Mouse (Mus musculus): ENCODE measurements around the gene Gusb.

Gusb gene

GRCm38 (mm10) chr5:130023767-130024539 is 21.1 kb upstream of the Gusb start:
- DNase-seq, result peak; percentile 96 to 97

DNA sequence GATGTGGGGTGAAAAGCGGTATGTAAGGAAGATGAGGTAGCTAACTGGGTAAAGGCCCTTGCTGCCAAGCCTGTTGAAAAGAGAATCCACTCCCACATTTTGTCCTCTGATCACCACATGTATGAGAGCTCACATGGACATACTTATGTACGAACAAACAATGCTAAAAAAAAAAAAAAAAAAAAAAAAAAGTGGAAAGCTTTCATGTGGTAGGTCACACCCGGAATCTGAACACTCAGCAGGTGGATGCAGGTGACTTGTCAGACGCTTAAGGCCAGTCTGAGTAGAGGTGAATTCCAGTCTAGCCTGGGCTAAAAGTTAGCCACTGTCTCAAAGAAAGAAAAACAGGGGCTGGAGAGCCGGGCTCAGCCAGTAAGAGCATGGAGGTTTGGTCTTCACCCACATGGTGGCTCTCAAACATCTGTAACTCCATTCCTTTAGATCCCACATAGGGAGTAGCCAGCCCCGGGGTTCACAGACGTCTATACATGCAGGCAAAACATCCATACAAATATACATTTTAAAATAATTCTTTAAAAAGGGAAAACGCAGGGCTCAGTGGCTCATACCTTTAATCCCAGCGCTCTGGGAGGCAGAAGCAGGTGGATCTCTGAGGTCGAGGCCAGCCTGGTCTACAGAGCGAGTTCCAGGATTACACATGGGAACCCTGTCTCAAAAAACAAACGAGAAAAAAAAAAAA is 20.4 kb upstream of the Gusb start:
- no peak for DNase-seq

DNA sequence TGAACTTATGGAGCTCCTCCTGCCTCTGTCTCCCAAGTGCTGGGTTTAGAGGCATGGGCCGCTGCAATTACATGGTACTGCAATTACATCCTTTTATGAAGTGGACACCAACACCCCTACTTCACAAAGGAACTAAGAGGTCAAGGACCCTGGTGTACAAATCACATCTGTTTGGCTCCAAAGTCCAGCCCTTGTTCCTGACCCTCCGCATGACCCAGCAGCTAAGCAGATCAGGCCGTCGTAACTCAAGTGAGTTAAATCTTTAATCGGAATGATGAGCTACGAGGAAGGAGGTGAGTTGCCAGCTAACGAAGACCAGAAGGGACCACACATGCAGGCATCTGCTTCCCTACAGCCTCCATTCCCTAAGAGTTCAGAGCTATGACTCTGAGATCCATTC is 19.5 kb upstream of the Gusb start:
- DNase-seq, result peak; percentile 71 to 73

DNA sequence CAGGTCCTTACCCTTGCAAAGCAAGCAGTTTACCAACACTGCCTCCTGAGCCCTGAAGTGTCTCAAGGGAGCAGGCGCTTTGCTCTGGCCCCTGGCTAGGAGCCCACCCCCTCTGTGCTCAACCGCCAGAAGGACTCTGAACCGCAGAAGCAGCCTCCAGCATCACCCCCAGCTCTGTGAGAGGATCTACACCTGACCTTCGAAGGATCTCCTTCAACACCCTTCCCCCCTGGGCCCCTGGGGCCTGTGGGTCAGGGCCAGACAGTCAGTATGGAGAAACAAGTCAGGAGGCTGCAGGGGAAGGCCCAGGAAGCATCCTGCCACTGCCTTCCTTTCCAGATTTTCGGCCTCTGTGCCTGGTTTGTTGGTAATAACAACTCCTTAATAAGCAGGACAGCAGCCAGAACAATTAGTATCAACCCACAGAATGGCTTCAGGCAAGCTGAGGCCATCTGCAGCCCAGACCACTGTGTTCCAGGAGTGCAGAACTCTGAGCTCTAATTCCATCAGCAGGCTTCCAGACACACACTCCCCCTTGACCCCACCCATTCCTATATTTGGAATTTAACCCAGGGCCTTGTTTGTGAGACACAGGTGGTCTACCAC is 18.6 kb upstream of the Gusb start:
- peak; percentile 45 to 53 for DNase-seq

- no peak for DNase-seq
These were observed 16.6 kb upstream of the Gusb start for GRCm38 (mm10) chr5:130019461-130019860.

DNA sequence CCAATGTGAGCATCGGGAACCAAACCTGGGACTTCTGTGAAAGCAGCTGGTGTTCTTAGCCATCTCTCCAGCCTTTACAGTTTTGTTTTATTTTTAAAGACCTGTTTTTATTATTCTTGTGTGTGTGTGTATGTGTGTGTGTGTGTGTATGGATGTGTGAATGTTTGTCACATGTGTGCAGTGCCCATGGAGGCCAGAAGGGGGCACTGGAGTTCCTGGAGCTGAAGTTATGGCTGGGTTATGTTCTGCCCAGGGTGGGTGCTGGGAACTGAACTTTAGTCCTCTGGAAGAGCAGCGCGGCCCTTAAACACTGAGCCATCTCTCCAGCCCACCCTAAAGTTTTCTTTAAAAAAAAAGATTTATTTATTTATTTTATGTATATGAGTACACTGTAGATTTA is 12.3 kb upstream of the Gusb start:
- no peak for DNase-seq

- no peak for DNase-seq
These were observed 8.1 kb upstream of the Gusb start for GRCm38 (mm10) chr5:130010961-130011360.

DNA sequence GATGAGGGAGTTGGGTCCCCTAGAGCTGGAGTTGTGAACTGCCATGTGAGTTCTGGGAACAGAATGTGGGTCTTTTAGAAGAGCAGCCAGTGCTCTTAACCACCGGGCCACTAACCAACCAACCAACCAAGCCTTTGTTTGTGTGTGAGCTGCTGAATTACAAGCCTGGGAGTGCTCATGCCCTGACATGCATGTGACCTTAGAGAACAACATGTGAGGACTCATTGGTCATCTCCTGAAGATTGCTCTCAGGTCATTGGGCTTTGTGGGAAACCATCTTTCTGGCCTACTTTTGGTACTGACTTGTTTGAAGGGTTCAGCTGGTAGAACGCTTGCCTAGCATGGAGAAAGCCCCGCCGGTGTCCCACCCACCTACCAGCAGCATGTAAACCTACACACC is 6.9 kb upstream of the Gusb start:
- no peak for DNase-seq

GRCm38 (mm10) chr5:130008034-130008590 is 5.3 kb upstream of the Gusb start:
- DNase-seq, result no peak

- no peak for DNase-seq
These were observed 4.5 kb upstream of the Gusb start for GRCm38 (mm10) chr5:130007344-130007743.

DNA sequence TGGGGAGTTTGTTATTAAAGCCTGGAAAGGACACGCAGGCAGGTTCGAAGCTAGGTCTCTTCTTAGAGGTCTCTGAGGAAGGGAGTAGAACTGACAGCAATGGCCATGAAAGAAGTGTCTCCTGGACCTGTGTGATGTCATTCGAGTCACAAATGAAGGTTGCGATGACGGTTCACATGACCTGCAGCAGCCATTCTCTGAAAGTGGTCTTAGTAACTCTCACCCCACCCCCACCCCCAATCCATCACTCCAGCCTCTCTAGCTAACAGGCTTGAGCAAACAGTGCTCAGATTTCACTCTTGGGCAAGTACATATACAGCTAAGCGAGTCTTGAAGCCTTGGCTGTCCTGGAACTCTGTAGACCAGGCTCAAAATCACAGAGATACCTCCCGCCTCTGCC is 380 bp upstream of the Gusb start:
- DNase-seq, result no peak

GRCm38 (mm10) chr5:130001356-130001987 is 1.4 kb downstream of the Gusb start:
- no peak for DNase-seq

DNA sequence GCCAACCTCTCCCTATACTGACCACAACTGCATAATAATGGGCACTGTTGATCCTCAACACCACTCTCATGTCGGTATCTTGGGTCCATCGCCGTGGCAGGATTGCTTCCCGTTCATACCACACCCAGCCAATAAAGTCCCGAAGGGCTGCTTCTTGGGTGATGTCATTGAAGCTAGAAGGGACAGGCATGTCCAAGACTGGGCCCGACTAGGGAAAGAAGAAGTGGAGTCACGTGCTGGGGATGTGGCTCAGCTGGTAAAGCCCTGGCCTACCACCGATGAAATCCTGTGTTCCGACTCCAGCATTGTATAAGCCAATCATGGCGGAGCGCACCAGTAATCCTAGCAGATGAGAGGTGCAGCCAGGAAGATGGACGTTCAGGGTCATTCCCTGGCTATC is 2.1 kb downstream of the Gusb start:
- no peak for DNase-seq

DNA sequence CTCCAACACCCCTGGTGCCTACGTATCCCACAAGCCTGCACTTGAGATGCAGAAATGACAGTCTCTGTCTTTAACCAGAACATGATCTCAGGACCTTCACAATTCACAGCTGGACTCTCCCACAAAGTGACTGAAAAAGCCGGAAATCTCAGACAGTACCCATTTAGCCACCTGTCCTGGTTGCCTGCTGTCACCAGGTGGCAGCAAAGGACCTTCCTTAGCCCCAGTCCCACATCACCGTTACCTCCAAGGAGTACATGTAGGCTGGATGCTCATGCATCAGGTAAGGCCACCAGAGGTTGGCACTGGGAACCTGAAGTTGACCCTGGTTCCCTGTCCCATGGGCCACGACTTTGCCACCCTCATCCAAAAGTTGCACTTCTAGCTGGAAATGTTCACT is 3.8 kb downstream of the Gusb start:
- peak; percentile 48 to 71 for DNase-seq

DNA sequence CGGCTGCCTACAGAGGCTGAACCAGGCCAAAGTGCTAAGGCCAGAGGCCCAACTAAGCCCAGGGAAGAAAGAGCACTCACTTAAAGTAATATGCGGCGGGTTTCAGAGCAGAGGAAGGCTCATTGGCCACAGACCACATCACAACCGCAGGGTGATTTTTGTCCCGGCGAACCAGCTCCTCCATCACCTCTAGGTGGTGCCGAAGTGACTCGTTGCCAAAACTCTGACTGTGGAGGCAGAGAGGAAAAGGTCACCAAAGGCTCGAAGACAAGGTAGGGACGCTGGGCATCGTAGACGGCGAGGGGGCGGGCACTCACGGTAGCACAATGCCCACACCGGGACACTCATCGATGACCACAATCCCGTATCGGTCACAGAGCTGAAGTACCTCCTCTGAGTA is 5.1 kb downstream of the Gusb start:
- no peak for DNase-seq

- peak in 1 of 2 experiments; percentile 28 for DNase-seq
These were observed 7.9 kb downstream of the Gusb start for GRCm38 (mm10) chr5:129994989-129995388.

- DNase-seq, result no peak
These were observed 9.5 kb downstream of the Gusb start for GRCm38 (mm10) chr5:129993374-129993773.

DNA sequence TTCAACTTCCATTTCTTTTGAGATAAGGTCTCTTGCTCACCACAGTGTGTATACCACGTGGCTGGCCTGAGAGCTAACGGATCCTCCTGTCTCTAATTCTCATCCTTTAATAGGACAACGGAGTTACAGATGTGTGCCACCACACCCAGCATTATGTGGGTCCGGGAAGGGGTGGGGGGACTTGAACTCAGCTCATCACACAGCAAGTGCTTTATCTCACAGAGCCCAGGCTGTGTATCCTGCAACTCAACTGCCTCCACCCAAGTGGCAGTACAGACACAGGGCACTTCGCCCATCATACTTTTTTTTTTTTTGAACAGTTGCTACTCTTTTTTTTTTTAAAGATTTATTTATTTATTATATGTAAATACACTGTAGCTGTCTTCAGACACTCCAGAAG is 11.0 kb downstream of the Gusb start:
- no peak for DNase-seq

GRCm38 (mm10) chr5:129989376-129989775 is 13.5 kb downstream of the Gusb start:
- DNase-seq, result no peak

DNA sequence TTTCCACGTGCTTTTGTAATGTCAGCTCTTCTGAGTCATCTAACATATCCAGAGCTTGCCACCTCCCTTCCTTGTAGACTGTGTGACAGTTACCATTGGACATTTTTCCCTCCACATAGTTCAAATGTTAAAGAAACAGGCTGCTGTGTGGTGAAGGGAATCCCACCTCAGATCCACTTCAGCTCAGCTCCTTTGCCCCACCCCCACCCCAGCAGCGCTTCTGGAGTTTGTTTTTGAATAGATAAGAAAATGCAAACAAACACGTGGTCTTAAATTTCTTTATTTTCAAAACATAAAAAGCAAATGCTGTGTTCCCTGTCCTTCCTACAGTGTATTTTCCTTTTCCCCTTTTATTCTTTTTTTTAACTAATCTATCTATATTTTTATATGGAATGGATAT is 22.6 kb downstream of the Gusb start:
- DNase-seq, result no peak

GRCm38 (mm10) chr5:129978608-129979007 is 24.2 kb downstream of the Gusb start:
- no peak for DNase-seq

DNA sequence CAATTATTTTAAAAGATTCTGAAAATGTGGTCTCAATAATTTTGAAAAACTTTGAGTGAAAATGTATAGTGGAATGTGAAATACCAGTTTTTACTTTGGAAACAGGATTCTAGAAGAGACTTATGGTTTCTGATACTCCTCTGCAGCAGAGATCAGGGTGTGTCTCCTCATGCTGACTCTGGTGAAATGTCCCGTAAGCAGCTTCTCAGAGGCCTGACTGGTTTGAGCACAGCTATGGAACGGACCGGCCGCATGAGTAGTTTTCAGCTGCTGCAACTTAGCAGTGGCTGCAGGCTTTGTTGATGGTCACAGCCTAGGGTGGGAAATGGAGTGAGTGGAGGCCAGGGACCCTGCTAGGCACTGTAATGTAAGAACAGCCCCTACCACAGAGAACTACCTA is 25.1 kb downstream of the Gusb start:
- no peak for DNase-seq

DNA sequence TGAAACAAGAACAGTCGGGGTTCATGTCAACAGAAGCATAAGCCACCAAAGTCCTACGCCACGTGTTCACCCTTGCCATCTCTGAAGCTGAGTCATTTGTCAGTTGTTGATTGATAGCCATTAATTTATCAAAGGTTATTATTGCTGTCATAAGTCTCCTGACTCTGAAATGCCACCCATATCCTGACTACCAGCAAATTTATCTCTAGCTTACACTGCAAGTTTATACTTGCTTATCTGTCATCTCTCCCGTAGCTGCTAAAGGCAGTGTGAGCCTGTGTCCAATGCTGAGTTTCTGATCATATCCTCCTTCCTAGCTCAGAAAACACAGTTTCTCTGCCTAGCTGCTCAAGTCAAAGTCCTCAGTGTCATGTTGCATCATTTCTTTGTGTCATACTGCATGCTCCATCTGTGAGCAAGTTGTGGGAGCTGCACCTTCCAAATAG is 28.0 kb downstream of the Gusb start:
- no peak for DNase-seq

All from kidney, adult 8-10 months (tissue).